Mouse (Mus musculus) heart, postnatal 36 days (tissue): ENCODE data around the gene Eif3l. TPM values are rescaled to one million over a fixed set of nuclear protein-coding genes. Genes with fewer than 3 reads are reported as not detected.
A peak's percentile ranks its signal among the peaks of the same experiment; 100 is the strongest.

ENCODE experiments used
- DNase-seq, 2 experiments: peaks; one replicate each; pipeline ENCODE4 v3.0.0; 2021 to 2022
- intact Hi-C: fragments of 180-260 bp; cut with DNase I; formaldehyde crosslinking; loops from one replicate; pipeline ENCODE4 v1.15.1; 2025
- total RNA-seq, 2 experiments: library from RNA; stranded (reverse); gene quantifications; 2 replicates each; pipeline ENCODE4 v1.2.3; 2021

The Eif3l gene
- total RNA-seq, 2 experiments from 2014 or later, result 71.6 to 72.7 TPM

DNA sequence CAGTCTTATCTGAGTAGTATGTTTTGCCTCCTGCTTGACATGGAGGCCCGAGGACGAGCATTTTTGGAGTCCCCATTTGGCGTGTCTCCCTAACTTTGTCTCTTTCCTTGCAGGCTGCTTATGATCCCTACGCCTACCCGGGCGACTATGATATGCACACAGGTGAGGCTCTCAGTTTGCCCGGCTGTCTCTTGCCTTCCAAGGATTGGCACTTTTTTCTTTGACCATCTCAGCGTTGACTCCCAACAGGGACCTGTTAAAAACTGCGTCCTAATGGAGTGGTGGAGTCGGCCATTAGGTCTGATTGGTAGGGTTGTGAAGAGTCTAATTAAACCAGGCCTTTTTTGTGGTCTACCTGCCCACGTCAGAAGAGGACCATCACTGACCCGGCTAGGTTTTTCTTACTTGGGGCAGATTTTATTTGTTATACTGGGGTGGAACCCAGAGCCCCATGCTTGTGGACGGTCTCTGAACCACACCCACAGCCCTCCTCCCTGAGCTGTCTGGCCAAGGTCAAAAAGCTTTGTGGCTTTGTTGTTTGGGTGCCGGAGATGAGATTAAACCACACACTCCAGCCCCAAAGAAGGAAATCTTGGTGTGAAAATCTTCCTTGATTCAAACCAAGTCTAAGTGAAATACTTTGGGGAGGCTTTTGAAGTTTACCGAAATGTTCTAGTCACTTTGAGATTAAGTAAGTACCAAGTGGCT is 833 bp downstream of the Eif3l start:
- no peak for DNase-seq
- intact Hi-C loops, result no loop called here

DNA sequence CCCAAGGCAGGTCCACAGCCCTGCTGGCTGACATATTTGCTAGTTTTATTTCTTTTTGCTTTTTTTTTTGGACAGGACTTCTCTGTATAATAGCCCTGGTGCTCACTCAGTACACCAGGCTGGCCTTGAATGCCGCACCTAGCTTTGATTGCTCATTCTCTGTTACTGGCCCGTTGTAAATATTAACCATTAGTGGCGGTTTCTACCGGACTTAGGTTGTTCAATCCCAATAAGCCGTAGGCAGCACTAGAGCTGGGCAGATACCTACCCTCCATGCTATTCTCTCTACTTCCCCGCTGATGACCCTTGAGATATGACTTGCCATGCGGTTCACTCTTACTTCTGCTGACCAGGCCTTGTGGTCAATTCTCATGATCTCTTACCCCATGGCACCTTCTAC is 4.6 kb downstream of the Eif3l start:
- intact Hi-C loops, result no loop called here
- no peak for DNase-seq

DNA sequence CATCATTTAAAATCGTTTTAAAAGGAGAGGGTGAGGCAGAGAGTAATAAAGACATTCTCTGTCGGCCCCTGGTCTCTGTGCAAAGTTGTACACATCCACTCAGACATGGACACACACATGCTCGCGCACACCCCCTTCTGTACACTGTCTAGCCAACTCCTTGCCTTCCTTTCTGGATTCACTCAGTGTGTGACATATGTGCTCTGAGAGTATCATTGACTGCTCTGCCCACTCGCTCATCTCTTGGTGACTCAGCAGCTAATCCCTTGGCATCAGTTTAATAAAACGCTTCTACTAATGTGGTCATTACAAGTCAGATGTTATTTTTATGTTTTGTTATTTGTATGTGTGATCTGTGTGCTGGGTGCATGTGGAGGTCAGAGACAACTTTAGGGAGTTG is 17.3 kb downstream of the Eif3l start:
- no peak for DNase-seq
- intact Hi-C loops, result loop anchor here (2.0 kb wide), 1 partner anchor 35 kb away; no protein-coding TSS in a partner anchor

- intact Hi-C loops, result loop anchor here (1.0 to 2.0 kb wide), 2 partner anchors 34 to 55 kb away; no protein-coding TSS in a partner anchor
- DNase-seq, result no peak
These were observed 18.3 kb downstream of the Eif3l start for GRCm38 (mm10) chr15:79093083-79093839.

DNA sequence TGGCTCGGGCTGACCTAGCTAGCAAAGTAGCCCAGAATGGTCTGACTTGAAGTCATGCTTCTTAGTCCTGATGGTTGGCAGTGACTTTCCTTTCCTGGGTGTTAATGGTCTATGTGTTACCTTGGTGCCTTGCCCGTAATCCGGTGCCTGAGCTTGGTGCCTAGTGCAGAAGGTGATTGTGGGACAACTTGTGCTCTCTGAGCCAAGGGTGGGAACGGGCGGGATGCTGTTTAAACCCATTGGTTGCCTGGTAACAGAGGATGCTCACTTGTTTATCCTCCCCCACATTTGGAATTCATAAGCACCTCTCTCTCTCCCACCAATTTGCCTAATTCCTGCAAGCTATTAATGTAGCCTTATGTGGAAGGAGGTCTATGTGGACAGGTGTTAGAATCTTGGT is 20.5 kb downstream of the Eif3l start:
- intact Hi-C loops, result no loop called here
- DNase-seq, result no peak

GRCm38 (mm10) chr15:79096556-79096955 is 21.6 kb downstream of the Eif3l start:
- intact Hi-C loops, result loop anchor here (2.0 kb wide), 1 partner anchor 14 kb away; no protein-coding TSS in a partner anchor
- DNase-seq, result no peak

GRCm38 (mm10) chr15:79097135-79097534 is 22.2 kb downstream of the Eif3l start:
- intact Hi-C loops, result loop anchor here (2.0 kb wide), 1 partner anchor 14 kb away; no protein-coding TSS in a partner anchor
- DNase-seq, result no peak

DNA sequence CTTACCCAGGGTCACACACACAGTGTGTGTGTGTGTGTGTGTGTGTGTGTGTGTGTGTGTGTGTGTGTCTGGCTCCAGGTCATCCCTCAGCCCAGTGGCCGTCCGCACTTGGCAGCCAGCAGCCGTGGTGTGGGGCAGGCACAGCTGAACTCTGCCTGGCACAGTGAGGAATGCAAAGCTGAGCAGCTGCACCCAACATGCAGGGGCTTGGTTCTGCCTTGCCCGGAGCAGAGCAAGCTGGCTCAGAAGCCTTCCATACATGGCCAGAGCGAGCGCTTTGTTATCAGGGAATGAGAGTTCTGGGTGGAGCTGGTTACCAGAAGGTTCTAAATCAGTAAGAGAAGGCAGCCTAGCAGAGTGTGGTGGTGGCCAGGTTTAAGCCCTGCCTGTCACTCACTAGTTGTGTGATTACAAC is 22.6 kb downstream of the Eif3l start:
- DNase-seq, result peak; percentile 57 to 64
- intact Hi-C loops, result loop anchor here (2.0 kb wide), 1 partner anchor 13 kb away; no protein-coding TSS in a partner anchor

DNA sequence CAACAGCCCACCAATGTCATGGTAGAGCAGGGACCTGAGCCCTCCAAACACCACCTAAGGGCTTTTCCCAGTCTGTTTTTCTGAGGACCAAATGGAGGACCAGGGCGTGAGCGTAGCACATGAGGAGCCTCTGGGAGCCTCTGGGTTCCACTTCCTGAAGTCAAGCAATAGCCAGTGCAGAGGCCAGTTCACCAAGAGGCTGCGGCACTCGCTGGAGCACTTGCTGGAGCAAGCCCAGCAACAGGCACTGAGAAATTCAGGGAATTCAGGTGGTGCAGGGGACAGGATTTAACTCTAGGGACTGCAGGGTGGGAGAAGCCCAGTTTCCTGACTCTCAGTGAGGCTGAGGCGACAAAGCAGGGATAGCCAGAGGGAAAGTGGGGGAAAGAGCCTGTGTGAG is 23.2 kb downstream of the Eif3l start:
- DNase-seq, result no peak
- intact Hi-C loops, result no loop called here

DNA sequence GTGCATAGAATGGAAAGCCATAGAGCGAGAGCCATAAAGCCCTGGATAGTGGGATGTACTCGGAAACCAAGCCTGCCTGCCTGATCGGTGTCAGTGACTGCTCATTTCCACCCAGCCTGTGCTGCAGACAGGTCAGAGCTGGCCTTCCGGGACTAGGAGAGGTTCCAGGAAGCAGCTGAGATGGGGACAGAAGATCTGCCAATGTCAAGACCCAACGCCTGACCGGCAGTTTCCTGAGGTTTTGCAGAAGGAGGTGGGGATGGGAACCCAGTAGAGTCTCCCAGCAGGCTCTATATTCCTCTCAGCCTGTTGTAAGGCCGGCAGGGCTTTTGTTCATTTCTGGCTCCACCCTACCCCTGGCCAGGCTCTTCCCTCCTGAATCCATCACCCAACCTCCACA is 23.9 kb downstream of the Eif3l start:
- intact Hi-C loops, result no loop called here
- DNase-seq, result peak in 1 of 2 experiments; percentile 35

- intact Hi-C loops, result no loop called here
- no peak for DNase-seq
These were observed 24.5 kb downstream of the Eif3l start for GRCm38 (mm10) chr15:79099456-79099855.

- no peak for DNase-seq
- intact Hi-C loops, result no loop called here
These were observed 25.4 kb downstream of the Eif3l start for GRCm38 (mm10) chr15:79100391-79100790.

DNA sequence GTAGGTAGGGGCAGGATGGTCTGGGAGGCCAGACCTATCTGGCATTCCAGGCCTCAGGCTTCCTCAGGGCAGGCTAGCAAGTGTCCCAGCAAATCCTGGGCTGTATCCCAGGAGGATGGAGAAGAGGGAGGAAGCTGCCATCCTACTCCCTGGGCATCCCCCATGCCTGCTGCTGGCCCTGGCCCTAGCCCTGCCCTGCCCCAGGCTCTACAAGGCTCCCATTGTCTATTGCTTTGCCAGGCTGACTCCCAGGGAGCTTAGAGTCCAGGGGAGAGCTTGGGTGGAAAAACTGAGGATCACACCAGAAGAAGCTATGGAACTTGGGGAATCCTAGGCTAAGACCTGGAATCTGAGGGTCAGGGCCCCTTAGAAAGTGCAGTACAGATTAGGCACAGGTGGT is 26.6 kb downstream of the Eif3l start:
- intact Hi-C loops, result no loop called here
- no peak for DNase-seq

GRCm38 (mm10) chr15:79103264-79103663 is 28.3 kb downstream of the Eif3l start:
- DNase-seq, result no peak
- intact Hi-C loops, result no loop called here

DNA sequence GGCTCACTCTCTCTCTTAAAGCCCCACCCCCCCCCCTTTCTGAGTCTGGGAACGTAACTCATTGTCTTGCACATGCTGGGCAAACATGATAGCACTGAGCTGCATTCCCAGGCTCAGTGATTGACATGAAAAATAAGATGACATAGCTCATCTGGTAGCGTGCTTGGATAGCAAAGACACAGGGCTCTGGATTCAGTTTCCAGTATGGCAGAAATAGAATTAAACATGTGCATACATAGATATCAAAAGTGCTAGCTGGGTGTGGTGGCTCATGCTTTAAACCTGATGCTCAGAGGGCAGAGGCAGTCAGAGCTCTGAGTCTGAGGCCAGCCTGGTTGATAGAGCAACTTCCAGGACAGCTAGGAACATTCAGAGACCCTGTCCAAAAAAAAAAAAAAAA is 30.8 kb downstream of the Eif3l start:
- intact Hi-C loops, result no loop called here

GRCm38 (mm10) chr15:79107966-79108365 is 33.0 kb downstream of the Eif3l start:
- intact Hi-C loops, result no loop called here
- no peak for DNase-seq

More for the DNA sequence above, 30.8 kb downstream of the Eif3l start:
- DNase-seq, result no peak

DNA sequence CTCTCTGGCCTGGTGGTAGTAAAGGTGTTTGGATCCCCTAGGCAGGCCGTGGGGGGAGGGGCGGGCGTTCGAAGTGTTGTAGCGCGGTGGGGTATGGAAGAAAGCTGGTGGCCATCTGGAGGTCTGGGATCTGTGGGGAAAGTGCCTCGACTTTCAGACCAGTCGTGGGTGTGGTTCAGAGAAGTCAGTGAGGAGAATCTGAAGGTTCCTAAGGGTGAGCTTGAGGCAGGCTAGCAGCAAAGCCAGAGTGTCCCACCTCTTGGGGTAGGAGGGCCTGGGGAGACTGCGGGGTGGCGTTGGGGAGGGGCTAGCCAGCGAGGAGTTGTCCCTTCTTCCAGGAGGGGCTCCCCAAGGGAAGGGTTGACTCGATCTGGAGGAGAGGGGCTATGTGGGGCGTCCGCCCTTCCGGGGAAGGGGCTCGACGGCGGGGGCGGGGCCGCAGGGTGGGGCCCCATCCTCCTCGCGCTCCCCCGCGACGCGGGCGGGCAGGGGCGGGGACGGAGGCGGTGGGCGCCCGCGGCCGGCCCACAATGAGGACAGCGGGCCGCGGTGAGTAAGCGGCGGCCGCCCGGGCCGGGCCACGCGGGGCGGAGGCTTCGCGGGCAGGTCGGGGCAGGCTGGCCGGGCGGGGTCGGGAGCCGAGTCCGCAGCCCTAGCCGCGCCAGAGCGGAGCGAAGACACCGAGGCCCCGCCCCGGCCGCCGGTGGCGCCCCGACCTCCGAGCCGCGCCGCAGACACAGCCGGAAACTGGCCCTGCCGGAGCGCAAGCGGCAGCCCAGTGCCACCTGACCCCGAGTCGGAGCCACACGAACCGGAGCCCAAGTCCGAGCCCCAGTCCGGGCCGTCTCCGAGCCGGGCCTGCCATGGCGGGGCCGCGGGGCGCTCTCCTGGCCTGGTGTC is 33.7 kb downstream of the Eif3l start, which contains the start of gene Micall1:
Micall1 (plus strand) TSS at position 478 of the 900 bp plus-strand sequence.
- DNase-seq, result peak; percentile 76 to 83
- intact Hi-C loops, result no loop called here

DNA sequence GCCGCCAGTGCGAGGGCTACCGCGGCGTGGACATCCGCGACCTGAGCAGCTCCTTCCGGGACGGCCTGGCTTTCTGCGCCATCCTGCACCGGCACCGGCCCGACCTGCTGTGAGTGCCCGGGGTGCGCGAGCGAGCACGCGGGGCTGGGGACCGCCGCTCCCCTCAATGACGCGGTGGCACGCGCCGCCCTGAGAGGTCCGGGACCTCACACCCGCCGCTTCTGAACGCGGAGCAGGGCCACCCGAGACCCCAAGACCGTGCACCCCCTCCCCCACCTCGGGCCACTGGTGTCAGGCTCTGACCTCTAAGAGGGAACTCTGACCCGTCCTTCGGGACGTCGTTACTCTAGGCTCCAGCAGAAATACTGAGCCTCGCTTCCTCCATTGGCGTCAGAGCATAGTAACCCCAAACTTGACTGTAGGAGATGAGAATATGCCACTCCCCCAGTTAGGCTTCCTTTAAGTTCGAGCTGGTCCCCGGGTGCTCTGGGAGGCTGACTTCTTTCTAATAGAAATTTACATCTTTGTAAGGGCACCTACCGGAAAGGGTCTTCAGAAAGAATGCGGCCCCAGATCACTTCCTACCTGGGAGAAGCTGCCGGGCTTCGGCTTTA is 34.4 kb downstream of the Eif3l start:
- intact Hi-C loops, result no loop called here
- DNase-seq, result no peak

DNA sequence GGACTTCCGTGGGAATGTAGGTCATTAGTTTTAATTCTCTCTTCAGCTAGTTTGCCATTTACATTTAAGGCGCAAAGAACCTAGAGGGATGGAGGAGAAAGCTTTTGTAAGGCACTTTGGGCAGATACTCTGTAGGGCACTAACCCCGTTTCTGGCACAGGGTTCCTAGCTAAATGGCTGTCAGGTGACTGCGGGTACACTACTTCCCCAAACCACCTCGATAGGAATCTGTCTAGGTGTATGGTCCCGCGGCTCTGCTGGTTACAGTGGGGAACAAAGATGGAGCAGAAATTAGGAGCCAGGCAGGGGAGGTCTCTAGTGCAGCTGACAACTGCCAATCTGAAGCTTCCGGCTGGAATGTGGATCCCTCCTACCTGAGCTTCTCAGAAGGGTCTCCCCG is 35.1 kb downstream of the Eif3l start:
- intact Hi-C loops, result loop anchor here (2.0 kb wide), 1 partner anchor 13 kb away; no protein-coding TSS in a partner anchor
- DNase-seq, result no peak

- DNase-seq, result no peak
These were observed 35.5 kb downstream of the Eif3l start for GRCm38 (mm10) chr15:79110528-79110927.

More at GRCm38 (mm10) chr15:79110528-79110927, 35.5 kb downstream of the Eif3l start:
- intact Hi-C loops, result loop anchor here (2.0 kb wide), 1 partner anchor 14 kb away; no protein-coding TSS in a partner anchor
